Comparison of ENCODE assay signal across 16 mouse cellular contexts in the genomic region with DNA sequence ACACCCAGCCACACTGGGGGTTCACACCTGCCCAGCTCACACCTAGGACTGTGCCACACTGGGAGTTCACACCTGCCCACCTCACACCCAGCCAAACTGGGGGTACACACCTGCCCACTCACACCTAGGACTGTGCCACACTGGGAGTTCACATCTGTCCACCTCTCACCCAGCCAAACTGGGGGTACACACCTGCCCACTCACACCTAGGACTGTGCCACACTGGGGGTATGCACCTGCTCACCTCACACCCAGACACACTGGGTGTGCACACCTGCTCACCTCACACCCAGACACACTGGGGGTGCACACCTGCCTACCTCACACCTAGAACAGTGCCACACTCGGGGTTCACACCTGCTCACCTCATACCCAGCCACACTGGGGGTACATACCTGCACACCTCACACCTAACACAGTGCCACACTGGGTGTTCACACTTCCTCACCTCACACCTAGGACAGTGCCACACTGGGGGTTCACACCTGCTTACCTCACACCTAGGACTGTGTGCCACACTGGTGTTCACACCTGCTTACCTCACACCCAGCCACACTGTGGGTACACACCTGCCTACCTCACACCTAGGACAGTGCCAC. TPM values are rescaled to one million over a fixed set of nuclear protein-coding genes. Genes with fewer than 3 reads are reported as not detected.
DNase-seq lines count a peak whose midpoint lies in the region; ATAC-seq lines count a peak whose summit lies in the region.
"Had no signal": no experiment of that assay in that cellular context is flagged by ENCODE, and none has a peak within 500 bp of the region (broad histone marks: within the 10 kb centered on the region; RNA-seq: fewer than 3 reads in every experiment).

No protein-coding gene starts in this region.

- H3K27me3 ChIP-seq in heart, embryonic 12.5 days (replicated peaks) = 0 out of 2 replicates have a peak, but pooled peaks cover 11% of the 10 kb centered on the region
- H3K27me3 ChIP-seq in heart, embryonic 10.5 days (ENCODE audit: insufficient read depth, poor library complexity, severe bottlenecking) = 0 out of 2 replicates have a peak, but pooled peaks cover 6% of the 10 kb centered on the region
- H3K27me3 ChIP-seq in lung, embryonic 16.5 days (ENCODE audit: control insufficient read depth, insufficient read depth, low read depth, low read length) = no peaks in the 10 kb centered on the region
- H3K27me3 ChIP-seq in limb, embryonic 12.5 days = peaks cover 6% of the 10 kb centered on the region; the same call in 1 of the 2 replicates
- H3K27me3 ChIP-seq in stomach, embryonic 14.5 days (ENCODE audit: control insufficient read depth, insufficient read depth, low read length) = no peaks in the 10 kb centered on the region

- H3K36me3 ChIP-seq in heart, embryonic 12.5 days = no peaks in the 10 kb centered on the region
- H3K36me3 ChIP-seq in heart, embryonic 10.5 days = no peaks in the 10 kb centered on the region
- no peaks in the 10 kb centered on the region for H3K36me3 ChIP-seq in lung, embryonic 16.5 days (ENCODE audit: control insufficient read depth, insufficient read depth, low read length)
- no peaks in the 10 kb centered on the region for H3K36me3 ChIP-seq in limb, embryonic 12.5 days
- no peaks in the 10 kb centered on the region for H3K36me3 ChIP-seq in stomach, embryonic 14.5 days (ENCODE audit: control insufficient read depth, insufficient read depth, low read length)
- H3K36me3 ChIP-seq: G1E had no signal

- intact Hi-C loops in heart, postnatal 10 days (cut with DNase I) = loop anchor here (5.0 kb wide), 1 partner anchor 214 kb away; no protein-coding TSS in a partner anchor

- no peak overlapping the region for H3K27ac ChIP-seq in heart, embryonic 12.5 days (ENCODE audit: poor library complexity, severe bottlenecking)
- H3K27ac ChIP-seq in heart, embryonic 10.5 days = no peak overlapping the region
- no peak overlapping the region for H3K27ac ChIP-seq in lung, embryonic 16.5 days (ENCODE audit: low read length)
- no peak overlapping the region for H3K27ac ChIP-seq in limb, embryonic 12.5 days
- no peak overlapping the region for H3K27ac ChIP-seq in stomach, embryonic 14.5 days (ENCODE audit: low read length)
- H3K27ac ChIP-seq: layer of hippocampus, adult 2 months had no signal

- H3K9ac ChIP-seq in heart, embryonic 12.5 days = no peak overlapping the region
- H3K9ac ChIP-seq in lung, embryonic 16.5 days (ENCODE audit: low read length) = no peak overlapping the region
- no peak overlapping the region for H3K9ac ChIP-seq in limb, embryonic 12.5 days (replicated peaks)
- H3K9ac ChIP-seq in stomach, embryonic 14.5 days (replicated peaks; ENCODE audit: low read depth, low read length) = no peak overlapping the region

- H3K4me1 ChIP-seq in heart, embryonic 12.5 days (replicated peaks) = no peaks in the 10 kb centered on the region
- H3K4me1 ChIP-seq in heart, embryonic 10.5 days = peaks cover 2% of the 10 kb centered on the region; the same call in 1 of the 2 replicates
- no peaks in the 10 kb centered on the region; the same call in 1 of the 2 replicates for H3K4me1 ChIP-seq in lung, embryonic 16.5 days (replicated peaks; ENCODE audit: control insufficient read depth, insufficient read depth, low read length)
- H3K4me1 ChIP-seq in limb, embryonic 12.5 days (replicated peaks) = 0 out of 2 replicates have a peak, but pooled peaks cover 3% of the 10 kb centered on the region
- H3K4me1 ChIP-seq in stomach, embryonic 14.5 days (ENCODE audit: control insufficient read depth, insufficient read depth, low read length) = no peaks in the 10 kb centered on the region

- no peak overlapping the region for H3K4me3 ChIP-seq in heart, embryonic 12.5 days
- H3K4me3 ChIP-seq in heart, embryonic 10.5 days = no peak overlapping the region
- H3K4me3 ChIP-seq in lung, embryonic 16.5 days (ENCODE audit: low read length) = no peak overlapping the region
- no peak overlapping the region for H3K4me3 ChIP-seq in limb, embryonic 12.5 days (replicated peaks)
- no peak overlapping the region for H3K4me3 ChIP-seq in stomach, embryonic 14.5 days (ENCODE audit: low read depth, low read length)
- H3K4me3 ChIP-seq: layer of hippocampus, adult 2 months had no signal

- peak; percentile 41; the same call in 1 of the 2 replicates for ATAC-seq in heart, embryonic 12.5 days (ENCODE audit: insufficient number of reproducible peaks, low FRiP score)
- ATAC-seq in lung, embryonic 16.5 days (ENCODE audit: low read depth) = peak; percentile 44; the same call in 1 of the 2 replicates
- peak; percentile 55 for ATAC-seq in limb, embryonic 12.5 days (ENCODE audit: insufficient number of reproducible peaks, insufficient read depth, low FRiP score, low TSS enrichment, low read depth)
- ATAC-seq in stomach, embryonic 14.5 days (ENCODE audit: insufficient number of reproducible peaks, insufficient read depth, low FRiP score, low read depth) = peak; percentile 35
- ATAC-seq: inflammation-experienced regulatory T-cells, adult 6 months; lung, postnatal 0 days had no signal

- H3K4me2 ChIP-seq in heart, embryonic 12.5 days = no peak overlapping the region
- no peak overlapping the region for H3K4me2 ChIP-seq in lung, embryonic 16.5 days (ENCODE audit: low read depth, low read length)
- H3K4me2 ChIP-seq in limb, embryonic 12.5 days = no peak overlapping the region
- no peak overlapping the region for H3K4me2 ChIP-seq in stomach, embryonic 14.5 days (replicated peaks; ENCODE audit: low read depth, low read length)

- H3K9me3 ChIP-seq in heart, embryonic 12.5 days (replicated peaks) = no peaks in the 10 kb centered on the region
- no peaks in the 10 kb centered on the region for H3K9me3 ChIP-seq in heart, embryonic 10.5 days
- no peaks in the 10 kb centered on the region for H3K9me3 ChIP-seq in lung, embryonic 16.5 days (ENCODE audit: control insufficient read depth, low read length)
- H3K9me3 ChIP-seq in limb, embryonic 12.5 days = no peaks in the 10 kb centered on the region
- no peaks in the 10 kb centered on the region for H3K9me3 ChIP-seq in stomach, embryonic 14.5 days (ENCODE audit: control insufficient read depth, low read depth, low read length)
- H3K9me3 ChIP-seq: G1E had no signal

- DNase-seq in heart, embryonic 10.5 days (ENCODE audit: low spot score) = no peak
- no peak for DNase-seq in lung, postnatal 14 days
- no peak for DNase-seq in heart, postnatal 10 days
- no peak for DNase-seq in layer of hippocampus, adult 8-10 months (ENCODE audit: low spot score in 2 of 2)
- DNase-seq: B cell, adult 2 months; cerebellum, adult 2 months; embryo, embryonic 11 days; heart, adult 18-20 months had no signal

- WGBS in heart, embryonic 12.5 days = 35% methylated on average over 1 of the region's 1 CpGs
- WGBS in heart, embryonic 10.5 days = 58% methylated on average over 1 of the region's 1 CpGs
- whole genome bisulfite sequencing in lung, embryonic 16.5 days = 26% methylated on average over 1 of the region's 1 CpGs
- whole genome bisulfite sequencing in limb, embryonic 12.5 days = 50% methylated on average over 1 of the region's 1 CpGs
- 48% methylated on average over 1 of the region's 1 CpGs for WGBS in stomach, embryonic 14.5 days

RNA-seq across cellular contexts. Expression of a gene that starts 35.3 kb away (rescaled TPM):
- polyA plus RNA-seq in heart, embryonic 12.5 days (2016; fragmentation: Nextera tagmentation; extraction: Ambion mirVana) = not detected in 2 replicates
- not detected in 2 replicates for polyA plus RNA-seq in heart, embryonic 10.5 days (2016; fragmentation: Nextera tagmentation; extraction: Ambion mirVana)
- 0.34 TPM in 1 of 2 replicates, not detected in the other for polyA plus RNA-seq in lung, embryonic 16.5 days (2015; fragmentation: Nextera tagmentation; extraction: Ambion mirVana)
- polyA plus RNA-seq in limb, embryonic 12.5 days (2016; fragmentation: Nextera tagmentation; extraction: Ambion mirVana) = 0.45 TPM in 1 of 2 replicates, not detected in the other
- polyA plus RNA-seq in stomach, embryonic 14.5 days (2014; fragmentation: Nextera tagmentation; extraction: Ambion mirVana) = 0.55 TPM in 1 of 2 replicates, not detected in the other
- total RNA-seq in heart, postnatal 10 days (2021) = not detected
- 1 to 10 TPM in 3 of 4 experiments, under 1 TPM in 1; 0.80 to 4.4 (median 3.2) TPM for total RNA-seq in layer of hippocampus, adult 8-10 months (2022)
- total RNA-seq: G1E; heart, adult 18-20 months had no signal
- polyA plus RNA-seq: G1E; inflammation-experienced regulatory T-cells, adult 6 months; lung, postnatal 0 days had no signal

RNA-seq across cellular contexts. Expression of a gene that starts 35.9 kb away (rescaled TPM):
- 0.15 and 0.21 TPM in 2 replicates for polyA plus RNA-seq in heart, embryonic 12.5 days (2016; fragmentation: Nextera tagmentation; extraction: Ambion mirVana)
- 0.30 and 0.63 TPM in 2 replicates for polyA plus RNA-seq in heart, embryonic 10.5 days (2016; fragmentation: Nextera tagmentation; extraction: Ambion mirVana)
- 0.36 and 0.50 TPM in 2 replicates for polyA plus RNA-seq in lung, embryonic 16.5 days (2015; fragmentation: Nextera tagmentation; extraction: Ambion mirVana)
- 0.69 and 1.1 TPM in 2 replicates for polyA plus RNA-seq in limb, embryonic 12.5 days (2016; fragmentation: Nextera tagmentation; extraction: Ambion mirVana)
- polyA plus RNA-seq in stomach, embryonic 14.5 days (2014; fragmentation: Nextera tagmentation; extraction: Ambion mirVana) = 0.29 and 0.46 TPM in 2 replicates
- under 1 TPM; 0.86 to 0.89 TPM for total RNA-seq in heart, postnatal 10 days (2021)
- total RNA-seq in layer of hippocampus, adult 8-10 months (2022) = 10 to 100 TPM; 17.8 to 20.5 (median 18.4) TPM
- polyA plus RNA-seq: G1E had no signal
